In the genomic region with DNA sequence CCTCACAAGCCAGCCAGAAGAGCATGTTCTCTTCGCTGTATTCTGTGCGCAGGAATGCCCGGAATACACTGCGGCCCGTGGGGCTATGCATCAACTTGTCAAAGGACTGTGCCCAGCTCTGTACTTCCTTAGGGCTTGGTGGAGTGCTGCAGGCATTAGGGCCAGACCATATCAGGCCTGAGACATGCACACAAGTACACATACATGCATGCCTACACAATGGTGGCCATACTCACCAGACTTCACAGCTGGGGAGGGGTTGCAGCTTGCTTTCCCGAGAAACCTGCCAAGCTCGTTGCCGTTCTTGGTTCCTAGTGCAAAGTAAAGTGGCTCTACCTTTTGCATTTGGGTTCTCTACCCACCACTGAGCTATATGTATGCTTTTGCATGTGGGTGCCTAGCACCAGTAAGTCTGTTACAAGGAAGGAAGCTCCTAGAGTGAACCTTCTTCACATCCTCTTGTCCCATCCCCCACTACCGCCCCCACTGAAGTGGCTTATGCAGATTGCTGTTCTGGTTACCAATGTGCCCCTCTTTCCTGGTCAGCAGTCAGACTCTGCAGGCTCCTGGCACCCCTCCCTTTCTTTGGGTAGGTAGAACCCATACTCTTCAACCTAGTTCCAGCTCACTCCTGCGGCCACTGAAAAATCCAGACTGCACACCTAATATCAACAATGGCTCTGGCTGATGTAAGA, we compare ENCODE assay signal across 37 mouse cellular contexts. TPM values are rescaled to one million over a fixed set of nuclear protein-coding genes. Genes with fewer than 3 reads are reported as not detected.
DNase-seq lines count a peak whose midpoint lies in the region; ATAC-seq and TF ChIP-seq lines count a peak whose summit lies in the region.
"Had no signal": no experiment of that assay in that cellular context is flagged by ENCODE, and none has a peak within 500 bp of the region (broad histone marks: within the 10 kb centered on the region; RNA-seq: fewer than 3 reads in every experiment).

No protein-coding gene starts in this region.

- TF ChIP-seq POLR2A in lung, adult 2 months (IDR thresholded peaks at IDR 0.05; ENCODE audit: borderline replicate concordance, extremely low read depth, low read depth, low read length): no peak
- TF ChIP-seq POLR2A in thymus, adult 2 months (IDR thresholded peaks at IDR 0.05; ENCODE audit: control insufficient read depth, extremely low read depth, insufficient read depth, low read length, poor library complexity): no peak

- no peak for TF ChIP-seq CTCF in lung, adult 2 months (IDR thresholded peaks at IDR 0.05; ENCODE audit: insufficient read depth, low read length)
- TF ChIP-seq CTCF in thymus, adult 2 months (IDR thresholded peaks at IDR 0.05; ENCODE audit: borderline replicate concordance, control insufficient read depth, extremely low read depth, insufficient read depth, low read length, poor library complexity): no peak

- peak; percentile 74 for DNase-seq in heart, adult 11 months
- no peak for DNase-seq in heart, postnatal 25 days (ENCODE audit: low spot score)
- peak; percentile 1 for DNase-seq in lung, adult 2 months
- DNase-seq in lung, postnatal 14 days: no peak
- peak; percentile 51 for DNase-seq in thymus, postnatal 4 days
- DNase-seq in thymus, adult 2 months: no peak
- DNase-seq: adrenal gland, postnatal 10 days; B cell, adult 2 months; gastrocnemius, adult 2 months; gastrocnemius, postnatal 36 days; heart, postnatal 36 days; kidney, adult 8-10 months; kidney, postnatal 10 days; layer of hippocampus, postnatal 36 days; lung, postnatal 4 days had no signal

- no peaks in the 10 kb centered on the region for H3K27me3 ChIP-seq in thymus, adult 2 months (ENCODE audit: control insufficient read depth, insufficient read depth, low read length)
- peaks cover 2% of the 10 kb centered on the region; the same call in 1 of the 2 replicates for H3K27me3 ChIP-seq in midbrain, embryonic 13.5 days
- H3K27me3 ChIP-seq: embryonic facial prominence, embryonic 15.5 days; forebrain, embryonic 13.5 days; heart, embryonic 15.5 days; hindbrain, embryonic 13.5 days; neural tube, embryonic 13.5 days had no signal

- no peak overlapping the region for H3K9ac ChIP-seq in midbrain, embryonic 13.5 days (replicated peaks)
- H3K9ac ChIP-seq: embryonic facial prominence, embryonic 15.5 days; forebrain, embryonic 13.5 days; heart, embryonic 15.5 days; hindbrain, embryonic 13.5 days; midbrain, embryonic 12.5 days; neural tube, embryonic 13.5 days had no signal

- no peak overlapping the region for H3K4me3 ChIP-seq in lung, adult 2 months (replicated peaks; ENCODE audit: extremely low read depth, low read depth, low read length)
- H3K4me3 ChIP-seq in thymus, adult 2 months (ENCODE audit: control insufficient read depth, insufficient read depth, low read length): no peak overlapping the region
- H3K4me3 ChIP-seq in midbrain, embryonic 13.5 days (replicated peaks): no peak overlapping the region
- H3K4me3 ChIP-seq: embryonic facial prominence, embryonic 10.5 days; embryonic facial prominence, embryonic 15.5 days; forebrain, embryonic 13.5 days; gastrocnemius, adult 2 months; heart, embryonic 15.5 days; hindbrain, embryonic 13.5 days; megakaryocyte, embryonic 14.5 days; midbrain, embryonic 12.5 days; neural tube, embryonic 13.5 days had no signal

- 0 out of 2 replicates have a peak, but pooled peaks cover 5% of the 10 kb centered on the region for H3K36me3 ChIP-seq in thymus, adult 2 months (ENCODE audit: control insufficient read depth, insufficient read depth, low read length)
- H3K36me3 ChIP-seq in midbrain, embryonic 13.5 days: peaks cover 41% of the 10 kb centered on the region

- intact Hi-C loops in heart, postnatal 25 days (cut with DNase I): no loop called here

- WGBS in lung, adult 2 months: 86% methylated on average over 10 of the region's 10 CpGs
- 84% methylated on average over 10 of the region's 10 CpGs for WGBS in thymus, adult 2 months
- 93% methylated on average over 10 of the region's 10 CpGs for WGBS in midbrain, embryonic 13.5 days

- H3K4me2 ChIP-seq in midbrain, embryonic 13.5 days (replicated peaks): no peak overlapping the region
- H3K4me2 ChIP-seq: embryonic facial prominence, embryonic 15.5 days; forebrain, embryonic 13.5 days; heart, embryonic 15.5 days; hindbrain, embryonic 13.5 days; midbrain, embryonic 12.5 days; neural tube, embryonic 13.5 days had no signal

- H3K9me3 ChIP-seq in midbrain, embryonic 13.5 days: no peaks in the 10 kb centered on the region
- H3K9me3 ChIP-seq: embryonic facial prominence, embryonic 10.5 days; embryonic facial prominence, embryonic 15.5 days; forebrain, embryonic 13.5 days; heart, embryonic 15.5 days; hindbrain, embryonic 13.5 days; megakaryocyte, embryonic 14.5 days; midbrain, embryonic 12.5 days; neural tube, embryonic 13.5 days had no signal

- ATAC-seq in midbrain, embryonic 13.5 days: no peak
- ATAC-seq: forebrain, embryonic 13.5 days; intestine, embryonic 16.5 days had no signal

- no peak overlapping the region for H3K27ac ChIP-seq in thymus, adult 2 months (ENCODE audit: control insufficient read depth, insufficient read depth, low read length)
- H3K27ac ChIP-seq in midbrain, embryonic 13.5 days: no peak overlapping the region
- H3K27ac ChIP-seq: embryonic facial prominence, embryonic 10.5 days; embryonic facial prominence, embryonic 15.5 days; forebrain, embryonic 13.5 days; gastrocnemius, adult 2 months; heart, embryonic 15.5 days; hindbrain, embryonic 13.5 days; midbrain, embryonic 12.5 days; neural tube, embryonic 13.5 days had no signal

- H3K4me1 ChIP-seq in lung, adult 2 months (ENCODE audit: control insufficient read depth, insufficient read depth, low read length): peaks cover 2% of the 10 kb centered on the region; the same call in 1 of the 2 replicates
- H3K4me1 ChIP-seq in thymus, adult 2 months (replicated peaks; ENCODE audit: control insufficient read depth, insufficient read depth, low read length): peaks cover 35% of the 10 kb centered on the region
- peaks cover 26% of the 10 kb centered on the region for H3K4me1 ChIP-seq in midbrain, embryonic 13.5 days (replicated peaks)

RNA-seq across cellular contexts. Expression of a gene that starts 4.2 kb away (rescaled TPM):
- total RNA-seq in heart, postnatal 25 days (2021): 1 to 10 TPM; 5.8 to 7.7 TPM
- 77.2 and 82.8 TPM in 2 replicates for polyA plus RNA-seq in lung, adult 2 months (2012; rRNA removed)
- 255 and 260 TPM in 2 replicates for polyA plus RNA-seq in thymus, adult 2 months (2012; rRNA removed)
- 38.9 and 40.4 TPM in 2 replicates for polyA plus RNA-seq in midbrain, embryonic 13.5 days (2015; fragmentation: Nextera tagmentation; extraction: Ambion mirVana)

RNA-seq across cellular contexts. Expression of a gene that starts 8.6 kb away (rescaled TPM):
- total RNA-seq in heart, postnatal 25 days (2021): not detected
- polyA plus RNA-seq in lung, adult 2 months (2012; rRNA removed): not detected in 2 replicates
- polyA plus RNA-seq in thymus, adult 2 months (2012; rRNA removed): not detected in 2 replicates
- not detected in 2 replicates for polyA plus RNA-seq in midbrain, embryonic 13.5 days (2015; fragmentation: Nextera tagmentation; extraction: Ambion mirVana)
- total RNA-seq: adrenal gland, postnatal 10 days; ES-E14; gastrocnemius, adult 2 months; gastrocnemius, postnatal 36 days; heart, adult 8-10 months; heart, postnatal 36 days; layer of hippocampus, postnatal 36 days; left cerebral cortex, postnatal 10 days; liver, adult 2 months had no signal
- polyA plus RNA-seq: embryonic facial prominence, embryonic 10.5 days; embryonic facial prominence, embryonic 15.5 days; forebrain, embryonic 13.5 days; frontal cortex, adult 2 months; heart, embryonic 15.5 days; hindbrain, embryonic 13.5 days; intestine, embryonic 16.5 days; large intestine, adult 2 months; limb, embryonic 11.5 days; liver, adult 2 months; liver, embryonic 16.5 days; lung, embryonic 16.5 days; midbrain, embryonic 12.5 days; neural tube, embryonic 13.5 days; small intestine, adult 2 months; stomach, embryonic 14.5 days; thymus, postnatal 0 days had no signal

RNA-seq across cellular contexts. Expression of a gene that starts 9.5 kb away (rescaled TPM):
- total RNA-seq in heart, postnatal 25 days (2021): 1 to 10 TPM; 5.8 to 6.4 TPM
- polyA plus RNA-seq in lung, adult 2 months (2012; rRNA removed): 9.9 and 15.7 TPM in 2 replicates
- 9.0 and 13.8 TPM in 2 replicates for polyA plus RNA-seq in thymus, adult 2 months (2012; rRNA removed)
- polyA plus RNA-seq in midbrain, embryonic 13.5 days (2015; fragmentation: Nextera tagmentation; extraction: Ambion mirVana): 35.7 and 36.9 TPM in 2 replicates

RNA-seq across cellular contexts. Expression of a gene that starts 18.2 kb away (rescaled TPM):
- total RNA-seq in heart, postnatal 25 days (2021): 10 to 100 TPM; 40.2 to 56.9 TPM
- polyA plus RNA-seq in lung, adult 2 months (2012; rRNA removed): 393 and 460 TPM in 2 replicates
- 21.7 and 21.8 TPM in 2 replicates for polyA plus RNA-seq in thymus, adult 2 months (2012; rRNA removed)
- polyA plus RNA-seq in midbrain, embryonic 13.5 days (2015; fragmentation: Nextera tagmentation; extraction: Ambion mirVana): 13.7 and 14.2 TPM in 2 replicates

RNA-seq across cellular contexts. Expression of a gene that starts 25.2 kb away (rescaled TPM):
- total RNA-seq in heart, postnatal 25 days (2021): not detected
- 0.06 and 0.09 TPM in 2 replicates for polyA plus RNA-seq in lung, adult 2 months (2012; rRNA removed)
- polyA plus RNA-seq in thymus, adult 2 months (2012; rRNA removed): 0.24 and 0.38 TPM in 2 replicates
- polyA plus RNA-seq in midbrain, embryonic 13.5 days (2015; fragmentation: Nextera tagmentation; extraction: Ambion mirVana): 82.3 and 83.9 TPM in 2 replicates
- total RNA-seq: gastrocnemius, adult 2 months; gastrocnemius, postnatal 36 days; heart, postnatal 36 days; liver, adult 2 months had no signal

Comparison
In these comparisons a context has a peak if more than half of its experiments do, and no peak if none do; other contexts are left out.
1. DNase-seq: peak in heart, adult 11 months (single experiment), lung, adult 2 months (single experiment) and thymus, postnatal 4 days (single experiment); none in heart, postnatal 25 days (single experiment), lung, postnatal 14 days (single experiment) and thymus, adult 2 months (single experiment).